Mouse (Mus musculus) erythroblast, embryonic 14.5 days (primary cell): ENCODE data around the gene Aff3.

Source experiments
- GATA1 ChIP-seq: IDR thresholded peaks from 2 replicates; pipeline ENCODE4 v1.6.1; 2012; ENCODE audit warnings: low read length, inconsistent platforms, mixed read lengths
- TAL1 ChIP-seq: IDR thresholded peaks from 3 replicates; pipeline ENCODE4 v1.6.1; 2012; ENCODE audit warnings: low read length, inconsistent platforms, mixed read lengths

DNA sequence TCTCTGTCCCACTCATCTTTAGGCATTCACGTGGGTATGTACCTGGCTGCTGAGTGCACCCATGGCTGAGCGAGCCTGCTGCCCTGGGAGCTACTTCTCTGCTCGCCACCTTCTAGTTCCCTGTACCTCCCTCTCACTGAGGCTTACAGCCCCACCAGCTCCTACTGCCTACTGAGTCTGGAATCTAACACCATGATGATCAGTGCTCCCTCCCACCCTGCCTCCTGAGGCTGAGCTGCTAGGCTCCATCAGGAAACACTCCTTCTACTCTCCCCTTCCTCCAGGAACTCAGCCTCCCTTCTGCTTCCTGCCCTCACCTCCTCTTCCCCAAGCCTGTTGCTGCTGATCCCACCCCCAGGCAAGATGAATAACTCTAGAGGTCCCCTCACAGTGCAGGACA lies 215.9 kb downstream of the Aff3 start:
- TF ChIP-seq GATA1 = no peak
- TF ChIP-seq TAL1 = no peak
